Mouse (Mus musculus) thymus, adult 2 months (tissue): ENCODE results near the gene Gm4553. TPM values are rescaled to one million over a fixed set of nuclear protein-coding genes. Genes with fewer than 3 reads are reported as not detected.
A peak's percentile ranks its signal among the peaks of the same experiment; 100 is the strongest.
"Not testable (repeated sequence)": the region's sequence is repeated elsewhere in the genome, so short reads cannot be mapped to it uniquely, and the experiment has no call there.

Experiments
- DNase-seq: peaks from one replicate; pipeline ENCODE4 v3.0.0; 2021
- H3K27ac ChIP-seq: fragments of 200-500 bp; 2 replicates; pipeline ENCODE4 v1.5.1; 2012; ENCODE audit warnings: low read length, control low read depth; ENCODE audit not compliant: control insufficient read depth, insufficient read depth
- H3K27me3 ChIP-seq: fragments of 200-500 bp; 2 replicates; pipeline ENCODE4 v1.6.1; 2012; ENCODE audit warnings: mild to moderate bottlenecking, low read length, moderate library complexity, mixed read lengths; ENCODE audit not compliant: control insufficient read depth, insufficient read depth
- H3K36me3 ChIP-seq: fragments of 200-500 bp; 2 replicates; pipeline ENCODE4 v1.6.1; 2012; ENCODE audit warnings: mild to moderate bottlenecking, low read length, moderate library complexity; ENCODE audit not compliant: control insufficient read depth, insufficient read depth
- H3K4me1 ChIP-seq: fragments of 200-500 bp; replicated peaks from 2 replicates; pipeline ENCODE4 v1.6.1; 2012; ENCODE audit warnings: low read length; ENCODE audit not compliant: control insufficient read depth, insufficient read depth
- H3K4me3 ChIP-seq: fragments of 200-500 bp; 2 replicates; pipeline ENCODE4 v1.5.1; 2012; ENCODE audit warnings: mild to moderate bottlenecking, low read length, control low read depth, moderate library complexity; ENCODE audit not compliant: control insufficient read depth, insufficient read depth
- CTCF ChIP-seq: fragments of 200-500 bp; IDR thresholded peaks from 2 replicates; pipeline ENCODE4 v1.5.1; 2012; ENCODE audit warnings: mild to moderate bottlenecking, control low read depth, low read length, moderate library complexity, borderline replicate concordance; ENCODE audit not compliant: control insufficient read depth, poor library complexity, insufficient read depth; ENCODE audit errors: extremely low read depth
- POLR2A ChIP-seq: fragments of 200-500 bp; IDR thresholded peaks from 2 replicates; pipeline ENCODE4 v1.6.1; 2012; ENCODE audit warnings: mild to moderate bottlenecking, low read length, control low read depth, moderate library complexity; ENCODE audit not compliant: control insufficient read depth, poor library complexity, insufficient read depth; ENCODE audit errors: extremely low read depth
- WGBS: fragments of 180-500 bp; shearing (Covaris S2); methylation state at CpG from one replicate; pipeline ENCODE4 v1.1.7; 2018; 5-methylcytosine and 5-hydroxymethylcytosine counted together
- polyA plus RNA-seq: library from polyadenylated mRNA; depleted of rRNA; stranded (reverse); fragments of >200 nt; gene quantifications from 2 replicates; pipeline ENCODE4 v1.2.3, GENCODE M21; 2012

Gene Gm4553
- polyA plus RNA-seq, 1 experiment = not detected

- no peaks in the 10 kb centered on the region for H3K27me3 ChIP-seq
- no peak for TF ChIP-seq CTCF
- no peak for TF ChIP-seq POLR2A
- no peak overlapping the region for H3K4me3 ChIP-seq
- H3K27ac ChIP-seq = no peak overlapping the region
- WGBS = 93% methylated on average over 4 of the region's 4 CpGs
- no peaks in the 10 kb centered on the region for H3K36me3 ChIP-seq
- no peak for DNase-seq
- no peaks in the 10 kb centered on the region for H3K4me1 ChIP-seq
Measured at GRCm38 (mm10) chr7:142152191-142152590, 13.3 kb downstream of the Gm4553 start.

- H3K4me3 ChIP-seq = no peak overlapping the region
- DNase-seq = no peak
- no peak overlapping the region for H3K27ac ChIP-seq
- H3K36me3 ChIP-seq = no peaks in the 10 kb centered on the region
- no peak for TF ChIP-seq CTCF
- no peak for TF ChIP-seq POLR2A
- H3K4me1 ChIP-seq = no peaks in the 10 kb centered on the region
- H3K27me3 ChIP-seq = no peaks in the 10 kb centered on the region
Measured at GRCm38 (mm10) chr7:142148633-142149032, 16.9 kb downstream of the Gm4553 start.

DNA sequence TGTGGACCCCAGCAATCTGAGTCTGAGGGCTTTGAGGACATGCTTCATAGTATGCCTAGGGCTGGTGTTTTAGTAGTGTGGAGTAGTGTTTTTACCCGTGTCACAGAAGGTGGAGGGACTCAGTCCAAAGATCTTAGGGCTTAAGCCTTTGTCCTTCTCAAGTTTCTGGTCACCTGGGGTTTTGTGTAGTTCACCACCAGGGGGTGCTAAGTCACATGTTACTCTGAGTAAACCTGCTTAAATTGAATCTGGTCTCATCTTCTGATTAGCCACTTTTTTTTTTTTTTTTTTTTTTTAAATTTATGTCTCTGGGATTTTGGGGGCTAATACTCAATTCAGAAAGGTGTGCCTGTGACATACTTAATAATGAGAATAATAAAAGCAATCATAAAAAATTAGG, 19.5 kb downstream of the Gm4553 start:
- H3K27ac ChIP-seq = no peak overlapping the region
- 6% methylated on average over 1 of the region's 1 CpGs for WGBS
- H3K36me3 ChIP-seq = no peaks in the 10 kb centered on the region
- TF ChIP-seq CTCF (no peak), POLR2A (no peak)
- H3K4me1 ChIP-seq = no peaks in the 10 kb centered on the region
- H3K4me3 ChIP-seq = no peak overlapping the region
- DNase-seq = peak; percentile 30
- H3K27me3 ChIP-seq = no peaks in the 10 kb centered on the region

DNA sequence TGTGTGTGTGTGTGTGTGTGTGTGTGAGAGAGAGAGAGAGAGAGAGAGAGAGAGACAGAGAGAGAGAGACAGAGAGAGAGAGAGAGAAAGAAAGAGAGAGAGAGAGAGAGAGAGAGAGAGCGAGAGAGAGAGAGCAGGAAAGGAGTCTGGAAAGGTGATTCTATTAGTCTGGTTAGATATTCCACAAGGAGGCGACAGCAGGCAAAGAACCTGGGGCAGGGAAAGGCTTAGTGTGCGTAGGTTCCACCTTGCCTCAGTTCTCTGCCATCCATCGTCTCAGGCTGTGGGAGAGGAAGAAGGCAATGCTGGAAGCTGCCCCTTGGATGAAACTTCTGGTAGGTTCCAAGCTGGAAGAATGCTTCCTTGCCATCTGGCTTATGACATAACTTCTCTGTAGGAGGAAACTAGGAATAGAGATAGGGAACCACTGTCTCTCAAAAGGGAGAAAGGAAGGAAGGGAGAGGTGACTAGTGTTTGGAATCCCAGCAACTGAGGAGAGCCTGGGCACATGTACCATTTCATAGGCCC, 20.1 kb downstream of the Gm4553 start:
- 85% methylated on average over 4 of the region's 4 CpGs for WGBS
- Histone ChIP-seq H3K4me3 (no peak overlapping the region), H3K27ac (no peak overlapping the region), H3K27me3 (no peaks in the 10 kb centered on the region), H3K36me3 (no peaks in the 10 kb centered on the region), H3K4me1 (no peaks in the 10 kb centered on the region)
- no peak for DNase-seq
- TF ChIP-seq CTCF = no peak
- no peak for TF ChIP-seq POLR2A

DNA sequence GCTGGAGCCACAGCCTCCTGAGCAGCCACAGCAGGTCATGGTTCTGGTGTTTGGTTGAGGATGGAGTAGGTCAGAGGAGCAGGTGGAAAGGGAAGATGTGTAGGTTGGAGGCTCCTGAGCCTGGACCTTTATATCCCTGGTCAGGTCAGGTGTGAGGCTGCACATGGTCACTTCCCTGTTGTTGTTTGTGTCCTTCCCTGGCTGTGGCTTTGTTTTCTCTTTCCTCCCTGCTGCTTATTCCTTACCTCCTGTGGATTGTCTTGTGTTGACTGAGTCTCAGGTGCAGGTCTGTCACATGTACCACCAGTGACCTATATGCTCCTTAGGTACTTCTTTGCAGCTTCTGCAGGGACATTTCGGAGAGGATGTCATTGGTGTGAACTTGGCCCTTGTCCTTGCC, 21.0 kb downstream of the Gm4553 start, which contains the start of gene Gm45337:
Gene Gm45337, minus strand, starts transcription at position 101 of the 400 bp plus-strand sequence.
- WGBS = 97% methylated on average over 1 of the region's 1 CpGs
- H3K27ac ChIP-seq = no peak within 1 kb of the TSS
- no peaks in the 10 kb centered on the region for H3K27me3 ChIP-seq
- H3K4me1 ChIP-seq = no peaks in the 10 kb centered on the region
- H3K4me3 ChIP-seq = no peak within 1 kb of the TSS
- no peak for TF ChIP-seq POLR2A
- TF ChIP-seq CTCF = no peak
- DNase-seq = no peak
- H3K36me3 ChIP-seq = no peaks in the 10 kb centered on the region

- not testable (repeated sequence) for H3K4me1 ChIP-seq, H3K27ac ChIP-seq, H3K27me3 ChIP-seq, DNase-seq, H3K4me3 ChIP-seq, H3K36me3 ChIP-seq
- whole genome bisulfite sequencing = 0% methylated on average over 1 of the region's 1 CpGs
Measured at GRCm38 (mm10) chr7:142143506-142144010, 22.0 kb downstream of the Gm4553 start.

DNA sequence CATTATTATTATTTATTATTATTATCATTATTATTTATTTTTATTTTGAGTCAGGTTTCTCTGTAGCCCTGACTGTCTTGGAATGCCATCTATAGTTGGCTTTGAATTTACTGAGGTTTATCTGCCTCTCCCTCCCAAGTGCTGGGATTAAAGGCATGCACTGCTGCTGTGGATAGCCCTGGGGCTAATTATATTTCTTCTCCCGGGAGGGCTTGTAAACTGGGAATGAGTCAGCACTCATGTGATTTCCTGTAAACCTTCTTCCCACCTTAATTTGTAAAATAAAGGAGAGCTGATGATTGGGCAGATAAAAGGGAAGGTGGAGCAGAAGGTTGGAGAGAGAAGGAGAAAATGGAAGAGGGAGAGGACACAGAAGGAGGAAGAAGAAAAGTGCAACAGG, 24.8 kb downstream of the Gm4553 start:
- TF ChIP-seq CTCF (no peak), POLR2A (no peak)
- WGBS = 11% methylated on average over 1 of the region's 1 CpGs

DNA sequence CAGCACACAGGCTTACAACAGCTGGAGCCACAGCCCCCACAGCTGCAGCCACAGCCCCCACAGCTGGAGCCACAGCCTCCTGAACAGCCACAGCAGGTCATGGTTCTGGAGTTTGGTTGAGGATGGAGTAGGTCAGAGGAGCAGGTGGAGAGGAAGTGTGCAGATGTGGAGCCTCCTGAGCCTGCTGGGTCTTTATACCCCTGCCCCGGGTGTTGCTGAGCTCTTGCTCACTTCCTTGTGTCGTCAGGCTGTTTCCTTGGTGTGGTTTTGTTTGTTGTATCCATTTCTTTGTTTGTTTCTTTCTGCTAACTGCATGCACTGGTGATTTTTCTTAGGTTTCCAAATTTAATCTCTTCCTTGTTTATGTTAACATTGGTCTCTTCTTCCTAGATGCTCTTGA, 29.6 kb downstream of the Gm4553 start, which contains the start of gene Gm39115:
Gene Gm39115, minus strand, starts transcription at position 101 of the 400 bp plus-strand sequence.
- not testable (repeated sequence) for H3K27me3 ChIP-seq, H3K4me3 ChIP-seq, H3K27ac ChIP-seq, DNase-seq, H3K36me3 ChIP-seq, H3K4me1 ChIP-seq
- 6% methylated on average over 2 of the region's 2 CpGs for WGBS

More for the DNA sequence above, 24.8 kb downstream of the Gm4553 start:
- no peaks in the 10 kb centered on the region for H3K4me1 ChIP-seq
- no peaks in the 10 kb centered on the region for H3K36me3 ChIP-seq
- H3K4me3 ChIP-seq = no peak overlapping the region
- no peaks in the 10 kb centered on the region for H3K27me3 ChIP-seq
- no peak overlapping the region for H3K27ac ChIP-seq
- DNase-seq = no peak
